Mouse (Mus musculus): ENCODE measurements around the gene Cdc42. TPM values are rescaled to one million over a fixed set of nuclear protein-coding genes. Genes with fewer than 3 reads are reported as not detected.

The Cdc42 gene
- polyA plus RNA-seq, 2 experiments = 91.6 to 259 TPM

DNA sequence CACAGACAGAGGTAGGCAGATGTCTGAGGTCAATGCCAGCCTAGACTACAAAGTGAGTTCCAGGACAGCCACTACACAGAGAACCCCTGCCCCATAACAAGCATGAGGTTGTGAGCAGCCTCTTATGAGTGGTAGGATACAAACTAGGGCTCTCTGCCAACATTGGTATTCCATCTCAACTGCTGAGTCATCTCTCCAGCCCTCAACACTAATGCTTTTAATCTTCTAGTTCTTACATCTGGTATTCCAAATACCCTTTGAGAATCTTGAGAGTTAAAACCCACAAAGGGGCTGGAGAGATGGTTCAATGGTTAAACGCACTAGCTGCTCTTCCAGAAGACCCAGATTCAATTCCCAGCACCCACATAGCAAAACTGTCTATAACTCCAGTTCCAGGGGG is 18.1 kb downstream of the Cdc42 start:
- DNase-seq (ENCODE audit: low read depth in 3 of 3, low spot score in 3 of 3) (no peak), ATAC-seq (ENCODE audit: insufficient read depth) (no peak)
- Histone ChIP-seq H3K36me3 (replicated peaks; ENCODE audit: control insufficient read depth, insufficient read depth, low read depth) (peaks cover 10% of the 10 kb centered on the region), H3K9me3 (ENCODE audit: control insufficient read depth, low read length) (no peaks in the 10 kb centered on the region), H3K27ac (no peak overlapping the region), H3K4me2 (ENCODE audit: low read depth) (no peak overlapping the region), H3K4me3 (ENCODE audit: insufficient read depth in 1 of 2, low read depth in 2 of 2, low read length in 2 of 2) (no peak overlapping the region), H3K4me1 (replicated peaks; ENCODE audit: control insufficient read depth in 2 of 2, insufficient read depth in 2 of 2, low read length in 1 of 2) (peaks cover 4 to 15% of the 10 kb centered on the region in 2 experiments; a peak in 3 of 4 replicates), H3K9ac (replicated peaks) (no peak overlapping the region), H3K27me3 (ENCODE audit: control insufficient read depth, insufficient read depth, low read length) (no peaks in the 10 kb centered on the region)
- WGBS (ENCODE audit: insufficient replicate concordance) = 72% methylated on average over 1 of the region's 1 CpGs
- no peak for TF ChIP-seq EP300 (IDR thresholded peaks at IDR 0.05; ENCODE audit: low read depth)
- TF ChIP-seq CTCF (IDR thresholded peaks at IDR 0.05; ENCODE audit: low read depth) = no peak

DNA sequence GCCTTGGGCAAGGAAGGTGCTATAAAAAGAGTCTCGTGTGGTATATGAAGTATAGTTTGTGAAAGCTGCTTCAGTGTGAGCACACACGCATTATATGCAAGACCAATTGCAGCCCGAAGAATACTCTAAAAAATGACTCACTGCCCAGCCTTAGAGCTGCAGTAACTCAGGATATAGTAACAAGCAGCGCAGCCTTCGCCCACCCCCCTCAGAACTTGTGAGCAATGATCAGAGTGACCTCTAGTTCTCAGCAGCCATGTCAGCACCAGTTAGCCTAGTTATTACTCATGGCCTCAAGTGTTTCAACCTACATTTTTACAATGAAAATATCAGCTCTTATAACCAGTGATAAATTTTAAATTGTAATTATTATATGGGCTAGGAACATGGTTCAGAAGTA is 21.1 kb downstream of the Cdc42 start:
- WGBS (ENCODE audit: insufficient replicate concordance) = 90% methylated on average over 5 of the region's 5 CpGs

DNA sequence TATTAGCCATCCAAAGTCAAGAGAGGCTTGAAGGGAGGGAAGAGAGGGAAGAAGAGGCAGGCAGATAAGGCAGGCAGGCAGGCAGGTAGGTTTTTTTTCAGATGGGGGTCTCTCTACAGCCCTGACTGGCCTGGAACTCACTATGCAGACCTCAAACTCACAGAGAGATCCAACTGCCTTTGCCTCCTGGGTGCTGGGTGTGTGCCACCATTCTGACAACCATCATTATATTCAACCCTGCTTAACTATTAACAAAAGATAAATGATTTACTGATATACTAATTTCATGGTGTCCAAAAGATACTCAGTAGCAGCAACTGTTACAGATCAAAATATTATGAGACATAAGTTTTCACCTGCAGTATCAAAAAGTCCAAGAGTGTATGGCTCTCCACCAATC is 25.5 kb downstream of the Cdc42 start:
- H3K36me3 ChIP-seq (replicated peaks; ENCODE audit: control insufficient read depth, insufficient read depth, low read depth) = peaks cover 50% of the 10 kb centered on the region
- DNase-seq (ENCODE audit: low read depth in 3 of 3, low spot score in 3 of 3) (no peak), ATAC-seq (ENCODE audit: insufficient read depth) (no peak)
- no peak overlapping the region for H3K4me3 ChIP-seq (ENCODE audit: insufficient read depth in 1 of 2, low read depth in 2 of 2, low read length in 2 of 2)
- TF ChIP-seq CTCF (IDR thresholded peaks at IDR 0.05; ENCODE audit: low read depth) (no peak), EP300 (IDR thresholded peaks at IDR 0.05; ENCODE audit: low read depth) (no peak)
- H3K9ac ChIP-seq (replicated peaks) = no peak overlapping the region
- peaks cover 0 to 2% of the 10 kb centered on the region in 2 experiments; a peak in 1 of 4 replicates for H3K4me1 ChIP-seq (replicated peaks; ENCODE audit: control insufficient read depth in 2 of 2, insufficient read depth in 2 of 2, low read length in 1 of 2)
- no peaks in the 10 kb centered on the region for H3K27me3 ChIP-seq (ENCODE audit: control insufficient read depth, insufficient read depth, low read length)
- no peaks in the 10 kb centered on the region for H3K9me3 ChIP-seq (ENCODE audit: control insufficient read depth, low read length)
- no peak overlapping the region for H3K27ac ChIP-seq
- H3K4me2 ChIP-seq (ENCODE audit: low read depth) = no peak overlapping the region

More for the DNA sequence above, 21.1 kb downstream of the Cdc42 start:
- DNase-seq (ENCODE audit: low read depth in 3 of 3, low spot score in 3 of 3) (no peak), ATAC-seq (ENCODE audit: insufficient read depth) (no peak)
- Histone ChIP-seq H3K4me1 (replicated peaks; ENCODE audit: control insufficient read depth in 2 of 2, insufficient read depth in 2 of 2, low read length in 1 of 2) (peaks cover 0 to 12% of the 10 kb centered on the region in 2 experiments; a peak in 3 of 4 replicates), H3K27ac (no peak overlapping the region), H3K4me2 (ENCODE audit: low read depth) (no peak overlapping the region), H3K4me3 (ENCODE audit: insufficient read depth in 1 of 2, low read depth in 2 of 2, low read length in 2 of 2) (no peak overlapping the region), H3K36me3 (replicated peaks; ENCODE audit: control insufficient read depth, insufficient read depth, low read depth) (peaks cover 25% of the 10 kb centered on the region), H3K9me3 (ENCODE audit: control insufficient read depth, low read length) (no peaks in the 10 kb centered on the region), H3K9ac (replicated peaks) (no peak overlapping the region), H3K27me3 (ENCODE audit: control insufficient read depth, insufficient read depth, low read length) (no peaks in the 10 kb centered on the region)
- TF ChIP-seq CTCF (IDR thresholded peaks at IDR 0.05; ENCODE audit: low read depth) (no peak), EP300 (IDR thresholded peaks at IDR 0.05; ENCODE audit: low read depth) (no peak)

DNA sequence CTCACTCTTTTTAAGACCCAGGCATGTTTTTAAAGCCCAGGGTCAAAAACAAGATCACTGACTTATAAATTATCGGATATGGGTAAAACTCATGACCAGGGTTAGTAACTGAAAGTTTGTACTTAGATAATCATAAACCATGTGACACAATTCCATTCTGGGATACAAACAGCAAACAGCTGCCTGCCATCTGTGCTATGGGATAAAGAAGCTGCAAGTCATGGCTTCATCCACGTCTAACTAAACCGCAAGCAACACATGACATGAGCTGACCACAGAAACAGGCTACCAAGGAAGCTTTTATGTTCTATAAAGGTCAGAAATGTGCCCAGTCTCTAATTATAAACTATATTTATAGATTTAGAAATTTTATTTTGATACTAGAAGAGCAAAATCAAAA is 31.0 kb downstream of the Cdc42 start:
- ATAC-seq (ENCODE audit: insufficient read depth) = no peak
- Histone ChIP-seq H3K9me3 (ENCODE audit: control insufficient read depth, low read length) (no peaks in the 10 kb centered on the region), H3K4me1 (replicated peaks; ENCODE audit: control insufficient read depth in 2 of 2, insufficient read depth in 2 of 2, low read length in 1 of 2) (no peaks in the 10 kb centered on the region), H3K9ac (replicated peaks) (no peak overlapping the region), H3K27me3 (ENCODE audit: control insufficient read depth, insufficient read depth, low read length) (no peaks in the 10 kb centered on the region), H3K27ac (no peak overlapping the region), H3K36me3 (replicated peaks; ENCODE audit: control insufficient read depth, insufficient read depth, low read depth) (peaks cover 53% of the 10 kb centered on the region), H3K4me2 (ENCODE audit: low read depth) (no peak overlapping the region), H3K4me3 (ENCODE audit: insufficient read depth in 1 of 2, low read depth in 2 of 2, low read length in 2 of 2) (no peak overlapping the region)
- DNase-seq (ENCODE audit: low read depth in 3 of 3, low spot score in 3 of 3) = no peak
- TF ChIP-seq CTCF (IDR thresholded peaks at IDR 0.05; ENCODE audit: low read depth) (no peak), EP300 (IDR thresholded peaks at IDR 0.05; ENCODE audit: low read depth) (peak; percentile 37)
- 58% methylated on average over 3 of the region's 3 CpGs for WGBS (ENCODE audit: insufficient replicate concordance)

DNA sequence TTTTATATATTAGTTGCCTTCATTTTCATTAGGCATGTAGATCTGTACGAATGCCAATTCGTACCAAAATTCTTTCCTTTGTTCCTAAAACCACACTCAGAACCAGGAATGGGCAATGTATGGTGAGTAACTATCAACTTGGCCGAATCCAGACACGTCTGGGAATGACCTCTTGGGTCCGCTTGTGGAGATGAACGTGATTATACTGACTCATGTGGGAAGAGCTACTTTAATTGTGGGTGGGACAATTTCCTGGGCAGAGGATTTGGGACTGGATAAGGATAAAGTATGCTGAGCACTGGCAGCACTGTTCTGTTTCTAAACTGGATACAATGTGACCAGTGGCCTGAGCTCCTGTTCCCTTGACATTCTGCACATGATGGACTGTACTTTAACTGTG is 32.6 kb downstream of the Cdc42 start:
- ATAC-seq (ENCODE audit: insufficient read depth) = no peak
- DNase-seq (ENCODE audit: low read depth in 3 of 3, low spot score in 3 of 3) = no peak
- H3K4me3 ChIP-seq (ENCODE audit: insufficient read depth in 1 of 2, low read depth in 2 of 2, low read length in 2 of 2) = no peak overlapping the region
- no peaks in the 10 kb centered on the region for H3K27me3 ChIP-seq (ENCODE audit: control insufficient read depth, insufficient read depth, low read length)
- H3K27ac ChIP-seq = no peak overlapping the region
- peaks cover 61% of the 10 kb centered on the region for H3K36me3 ChIP-seq (replicated peaks; ENCODE audit: control insufficient read depth, insufficient read depth, low read depth)
- no peak for TF ChIP-seq CTCF (IDR thresholded peaks at IDR 0.05; ENCODE audit: low read depth)
- no peak for TF ChIP-seq EP300 (IDR thresholded peaks at IDR 0.05; ENCODE audit: low read depth)
- H3K9ac ChIP-seq (replicated peaks) = no peak overlapping the region
- no peak overlapping the region for H3K4me2 ChIP-seq (ENCODE audit: low read depth)
- no peaks in the 10 kb centered on the region for H3K4me1 ChIP-seq (replicated peaks; ENCODE audit: control insufficient read depth in 2 of 2, insufficient read depth in 2 of 2, low read length in 1 of 2)
- 81% methylated on average over 6 of the region's 6 CpGs for WGBS (ENCODE audit: insufficient replicate concordance)
- no peaks in the 10 kb centered on the region for H3K9me3 ChIP-seq (ENCODE audit: control insufficient read depth, low read length)

All from liver, embryonic 14.5 days (tissue).